33 mouse cellular contexts compared by ENCODE assay signal in the genomic region with DNA sequence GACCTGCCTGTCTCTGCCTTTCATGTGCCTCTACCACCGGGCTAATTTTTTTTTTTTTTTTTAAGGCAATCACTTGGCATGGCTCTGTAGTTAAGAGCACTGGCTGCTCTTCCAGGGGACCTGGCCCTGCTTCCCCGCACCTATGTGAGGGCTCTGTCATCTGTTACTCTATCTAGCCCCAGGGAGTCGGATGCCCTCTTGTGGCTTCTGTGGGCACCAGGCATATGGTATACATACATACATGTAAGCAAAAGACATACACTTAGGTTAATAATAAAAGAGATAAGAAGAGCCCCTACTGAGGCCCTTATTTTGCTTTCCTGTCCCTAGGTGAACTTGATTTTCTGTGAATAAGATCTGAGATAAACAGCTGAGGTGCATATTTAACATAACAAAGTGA. TPM values are rescaled to one million over a fixed set of nuclear protein-coding genes. Genes with fewer than 3 reads are reported as not detected.
DNase-seq lines count a peak whose midpoint lies in the region; ATAC-seq and TF ChIP-seq lines count a peak whose summit lies in the region.
"Had no signal": no experiment of that assay in that cellular context is flagged by ENCODE, and none has a peak within 500 bp of the region (broad histone marks: within the 10 kb centered on the region; RNA-seq: fewer than 3 reads in every experiment).

No protein-coding gene starts in this region.

- H3K4me2 ChIP-seq in intestine, postnatal 0 days (replicated peaks; ENCODE audit: low read depth), result peak overlapping the region; percentile 67
- H3K4me2 ChIP-seq in intestine, embryonic 15.5 days (replicated peaks), result no peak overlapping the region
- H3K4me2 ChIP-seq in forebrain, embryonic 14.5 days (ENCODE audit: low read length), result no peak overlapping the region
- H3K4me2 ChIP-seq: forebrain, embryonic 13.5 days; hindbrain, embryonic 14.5 days; limb, embryonic 15.5 days; lung, embryonic 15.5 days; midbrain, embryonic 12.5 days; stomach, embryonic 15.5 days had no signal

- peak; percentile 36 for DNase-seq in thymus, postnatal 4 days
- no peak for DNase-seq in thymus, postnatal 25 days
- DNase-seq in MEL (ENCODE audit: low read depth, low spot score), result no peak
- no peak for DNase-seq in forebrain, embryonic 14.5 days (ENCODE audit: low spot score)
- DNase-seq in neural tube, embryonic 10.5 days (ENCODE audit: extremely low spot score, low spot score), result no peak
- DNase-seq: adrenal gland, postnatal 25 days; B cell, adult 2 months; cerebellum, adult 11-12 months; cerebellum, postnatal 25 days; gastrocnemius, postnatal 36 days; heart, adult 18-20 months; kidney, adult 18-20 months; kidney, postnatal 36 days; lung, postnatal 4 days; retina, postnatal 1 day; right cerebral cortex, postnatal 14 days; thymus, postnatal 14 days had no signal

- TF ChIP-seq RAD21 in MEL (IDR thresholded peaks at IDR 0.05; ENCODE audit: low read depth, low read length), result no peak

- TF ChIP-seq POLR2A in MEL (IDR thresholded peaks at IDR 0.05; ENCODE audit: control insufficient read depth in 1 of 2, insufficient read depth in 1 of 2, low read depth in 1 of 2, low read length in 2 of 2, poor library complexity in 1 of 2), result no peak

- WGBS in intestine, postnatal 0 days, result 38% methylated on average over 3 of the region's 3 CpGs
- 44% methylated on average over 3 of the region's 3 CpGs for WGBS in intestine, embryonic 15.5 days
- WGBS in forebrain, embryonic 14.5 days, result 44% methylated on average over 3 of the region's 3 CpGs

- peaks cover 10% of the 10 kb centered on the region for H3K27me3 ChIP-seq in intestine, postnatal 0 days (replicated peaks; ENCODE audit: control insufficient read depth, insufficient read depth, low read length)
- peaks cover 28% of the 10 kb centered on the region for H3K27me3 ChIP-seq in intestine, embryonic 15.5 days (replicated peaks)
- H3K27me3 ChIP-seq in MEL (ENCODE audit: control insufficient read depth in 1 of 2, insufficient read depth in 2 of 2, low read length in 2 of 2), result no peaks in the 10 kb centered on the region
- H3K27me3 ChIP-seq in forebrain, embryonic 14.5 days (replicated peaks; ENCODE audit: control insufficient read depth, insufficient read depth, low read length), result peaks cover 32% of the 10 kb centered on the region

- H3K4me3 ChIP-seq in intestine, postnatal 0 days (ENCODE audit: low read depth, low read length), result no peak overlapping the region; the same call in 1 of the 2 replicates
- no peak overlapping the region for H3K4me3 ChIP-seq in intestine, embryonic 15.5 days (replicated peaks)
- no peak overlapping the region for H3K4me3 ChIP-seq in MEL (ENCODE audit: control insufficient read depth in 1 of 2, insufficient read depth in 1 of 2, low read depth in 2 of 2, low read length in 2 of 2)
- H3K4me3 ChIP-seq in forebrain, embryonic 14.5 days (ENCODE audit: low read depth, low read length), result no peak overlapping the region
- H3K4me3 ChIP-seq: forebrain, embryonic 13.5 days; heart, embryonic 12.5 days; kidney, embryonic 15.5 days; limb, embryonic 15.5 days; lung, embryonic 15.5 days; midbrain, embryonic 12.5 days; myocyte; stomach, embryonic 15.5 days had no signal

- H3K79me2 ChIP-seq in MEL (ENCODE audit: control insufficient read depth, insufficient read depth, low read length, poor library complexity), result no peaks in the 10 kb centered on the region

- no peak for TF ChIP-seq EP300 in MEL (IDR thresholded peaks at IDR 0.05; ENCODE audit: low read depth in 1 of 2, low read length in 2 of 2)

- peaks cover 9% of the 10 kb centered on the region; the same call in 1 of the 2 replicates for H3K36me3 ChIP-seq in intestine, postnatal 0 days (ENCODE audit: control insufficient read depth, insufficient read depth)
- no peaks in the 10 kb centered on the region for H3K36me3 ChIP-seq in intestine, embryonic 15.5 days
- H3K36me3 ChIP-seq in MEL (ENCODE audit: control insufficient read depth in 1 of 2, insufficient read depth in 2 of 2, low read length in 2 of 2), result peaks cover 0 to 4% of the 10 kb centered on the region in 2 experiments; a peak in 1 of 4 replicates
- H3K36me3 ChIP-seq in forebrain, embryonic 14.5 days (ENCODE audit: control insufficient read depth, insufficient read depth, low read length), result no peaks in the 10 kb centered on the region
- H3K36me3 ChIP-seq: heart, embryonic 12.5 days; kidney, embryonic 15.5 days; limb, embryonic 10.5 days; limb, embryonic 15.5 days; lung, embryonic 15.5 days; midbrain, embryonic 12.5 days; stomach, embryonic 15.5 days had no signal

- H3K9me3 ChIP-seq in intestine, postnatal 0 days (ENCODE audit: control insufficient read depth), result no peaks in the 10 kb centered on the region
- H3K9me3 ChIP-seq in intestine, embryonic 15.5 days, result no peaks in the 10 kb centered on the region
- no peaks in the 10 kb centered on the region for H3K9me3 ChIP-seq in MEL (replicated peaks; ENCODE audit: insufficient read depth, low read length)
- H3K9me3 ChIP-seq in forebrain, embryonic 14.5 days (replicated peaks; ENCODE audit: control insufficient read depth, low read length), result 0 out of 2 replicates have a peak, but pooled peaks cover 2% of the 10 kb centered on the region
- H3K9me3 ChIP-seq: heart, embryonic 12.5 days; kidney, embryonic 15.5 days; limb, embryonic 10.5 days; limb, embryonic 15.5 days; lung, embryonic 15.5 days; midbrain, embryonic 12.5 days; stomach, embryonic 15.5 days had no signal

- peak; percentile 72 for TF ChIP-seq CTCF in intestine, postnatal 0 days (IDR thresholded peaks at IDR 0.05; ENCODE audit: low read depth)
- TF ChIP-seq CTCF in MEL (IDR thresholded peaks at IDR 0.05 in 2 of 3, conservative IDR thresholded peaks at IDR 0.05 in 1 of 3; ENCODE audit: control insufficient read depth in 1 of 3, insufficient read depth in 1 of 3, low read depth in 2 of 3, low read length in 3 of 3, poor library complexity in 1 of 3, severe bottlenecking in 1 of 3), result peak in 2 of 3 experiments; percentile 21 to 35; a peak in 3 of 6 replicates

- H3K4me1 ChIP-seq in intestine, postnatal 0 days (replicated peaks; ENCODE audit: control insufficient read depth, insufficient read depth, low read length), result peaks cover 5% of the 10 kb centered on the region; the same call in 1 of the 2 replicates
- H3K4me1 ChIP-seq in intestine, embryonic 15.5 days (replicated peaks), result peaks cover 19% of the 10 kb centered on the region
- peaks cover 6 to 19% of the 10 kb centered on the region in 2 experiments; a peak in 3 of 4 replicates for H3K4me1 ChIP-seq in MEL (ENCODE audit: control insufficient read depth in 1 of 2, insufficient read depth in 2 of 2, low read length in 2 of 2)
- H3K4me1 ChIP-seq in forebrain, embryonic 14.5 days (ENCODE audit: control insufficient read depth, insufficient read depth, low read length), result no peaks in the 10 kb centered on the region

- ATAC-seq in intestine, postnatal 0 days, result peak; percentile 20; the same call in 1 of the 2 replicates
- no peak for ATAC-seq in intestine, embryonic 15.5 days
- no peak for ATAC-seq in forebrain, embryonic 14.5 days
- ATAC-seq: forebrain, embryonic 13.5 days had no signal

- no peak overlapping the region for H3K9ac ChIP-seq in intestine, postnatal 0 days (ENCODE audit: low read depth, low read length)
- no peak overlapping the region for H3K9ac ChIP-seq in intestine, embryonic 15.5 days
- no peak overlapping the region for H3K9ac ChIP-seq in MEL (ENCODE audit: control insufficient read depth, low read depth, low read length, poor library complexity, severe bottlenecking)
- H3K9ac ChIP-seq in forebrain, embryonic 14.5 days (ENCODE audit: low read length), result no peak overlapping the region
- H3K9ac ChIP-seq: forebrain, embryonic 13.5 days; heart, embryonic 12.5 days; hindbrain, embryonic 14.5 days; kidney, embryonic 15.5 days; limb, embryonic 15.5 days; liver, embryonic 14.5 days; lung, embryonic 15.5 days; midbrain, embryonic 12.5 days; stomach, embryonic 15.5 days had no signal

- no peak overlapping the region for H3K27ac ChIP-seq in intestine, postnatal 0 days (ENCODE audit: low read depth, low read length)
- H3K27ac ChIP-seq in intestine, embryonic 15.5 days, result no peak overlapping the region
- H3K27ac ChIP-seq in MEL (ENCODE audit: control insufficient read depth, low read depth, low read length), result no peak overlapping the region
- H3K27ac ChIP-seq in forebrain, embryonic 14.5 days (ENCODE audit: low read depth, low read length), result no peak overlapping the region
- H3K27ac ChIP-seq: forebrain, embryonic 13.5 days; hindbrain, embryonic 14.5 days; kidney, embryonic 15.5 days; limb, embryonic 10.5 days; limb, embryonic 15.5 days; liver, embryonic 14.5 days; lung, embryonic 15.5 days; midbrain, embryonic 12.5 days; stomach, embryonic 15.5 days had no signal

RNA-seq across cellular contexts. Expression of a gene that starts 1.6 kb away (rescaled TPM):
- polyA plus RNA-seq in intestine, postnatal 0 days (2015; fragmentation: Nextera tagmentation; extraction: Ambion mirVana), result 15.4 and 39.1 TPM in 2 replicates
- polyA plus RNA-seq in intestine, embryonic 15.5 days (2015; fragmentation: Nextera tagmentation; extraction: Ambion mirVana), result 4.4 and 4.5 TPM in 2 replicates
- total RNA-seq in MEL (2012; rRNA removed), result 0.46 and 0.54 TPM in 2 replicates
- polyA plus RNA-seq in MEL (2012; ENCODE audit: insufficient read depth in 1 of 2, insufficient read length in 2 of 2, low read depth in 1 of 2, low replicate concordance in 2 of 2, missing spikeins in 1 of 2), result under 1 TPM in 1 of 2 experiments, not detected in 1; 0.39 TPM
- 0.05 and 0.06 TPM in 2 replicates for polyA plus RNA-seq in forebrain, embryonic 14.5 days (2014; fragmentation: Nextera tagmentation; extraction: Ambion mirVana)
- total RNA-seq: hematopoietic stem cell, adult 5-6 weeks; left cerebral cortex, postnatal 10 days; midbrain, postnatal 0 days had no signal
- polyA plus RNA-seq: forebrain, embryonic 13.5 days; limb, embryonic 10.5 days had no signal

RNA-seq across cellular contexts. Expression of a gene that starts 29.7 kb away (rescaled TPM):
- polyA plus RNA-seq in intestine, postnatal 0 days (2015; fragmentation: Nextera tagmentation; extraction: Ambion mirVana), result 1.4 and 1.7 TPM in 2 replicates
- 0.68 and 1.0 TPM in 2 replicates for polyA plus RNA-seq in intestine, embryonic 15.5 days (2015; fragmentation: Nextera tagmentation; extraction: Ambion mirVana)
- total RNA-seq in MEL (2012; rRNA removed), result not detected in 2 replicates
- not detected for polyA plus RNA-seq in MEL (2012; ENCODE audit: insufficient read depth in 1 of 2, insufficient read length in 2 of 2, low read depth in 1 of 2, low replicate concordance in 2 of 2, missing spikeins in 1 of 2)
- polyA plus RNA-seq in forebrain, embryonic 14.5 days (2014; fragmentation: Nextera tagmentation; extraction: Ambion mirVana), result not detected in 2 replicates
- total RNA-seq: adrenal gland, postnatal 25 days; hematopoietic stem cell, adult 5-6 weeks had no signal
- polyA plus RNA-seq: forebrain, embryonic 13.5 days had no signal

RNA-seq across cellular contexts. Expression of a gene that starts 39.0 kb away (rescaled TPM):
- polyA plus RNA-seq in intestine, postnatal 0 days (2015; fragmentation: Nextera tagmentation; extraction: Ambion mirVana), result 1.0 and 1.2 TPM in 2 replicates
- 1.4 and 1.5 TPM in 2 replicates for polyA plus RNA-seq in intestine, embryonic 15.5 days (2015; fragmentation: Nextera tagmentation; extraction: Ambion mirVana)
- total RNA-seq in MEL (2012; rRNA removed), result 0.03 and 0.04 TPM in 2 replicates
- polyA plus RNA-seq in MEL (2012; ENCODE audit: insufficient read depth in 1 of 2, insufficient read length in 2 of 2, low read depth in 1 of 2, low replicate concordance in 2 of 2, missing spikeins in 1 of 2), result under 1 TPM in 1 of 2 experiments, not detected in 1; 0.33 TPM
- 0.14 and 0.25 TPM in 2 replicates for polyA plus RNA-seq in forebrain, embryonic 14.5 days (2014; fragmentation: Nextera tagmentation; extraction: Ambion mirVana)

RNA-seq across cellular contexts. Expression of a gene that starts 51.5 kb away (rescaled TPM):
- polyA plus RNA-seq in intestine, postnatal 0 days (2015; fragmentation: Nextera tagmentation; extraction: Ambion mirVana), result 39.8 and 49.2 TPM in 2 replicates
- 42.4 and 42.6 TPM in 2 replicates for polyA plus RNA-seq in intestine, embryonic 15.5 days (2015; fragmentation: Nextera tagmentation; extraction: Ambion mirVana)
- total RNA-seq in MEL (2012; rRNA removed), result 6.0 TPM in 2 replicates
- polyA plus RNA-seq in MEL (2012; ENCODE audit: insufficient read depth in 1 of 2, insufficient read length in 2 of 2, low read depth in 1 of 2, low replicate concordance in 2 of 2, missing spikeins in 1 of 2), result 10 to 100 TPM in 1 of 2 experiments, not detected in 1; 10.6 TPM
- 7.6 and 9.8 TPM in 2 replicates for polyA plus RNA-seq in forebrain, embryonic 14.5 days (2014; fragmentation: Nextera tagmentation; extraction: Ambion mirVana)

RNA-seq across cellular contexts. Expression of a gene that starts 56.9 kb away (rescaled TPM):
- polyA plus RNA-seq in intestine, postnatal 0 days (2015; fragmentation: Nextera tagmentation; extraction: Ambion mirVana), result 9.2 and 9.6 TPM in 2 replicates
- polyA plus RNA-seq in intestine, embryonic 15.5 days (2015; fragmentation: Nextera tagmentation; extraction: Ambion mirVana), result 15.7 and 17.9 TPM in 2 replicates
- total RNA-seq in MEL (2012; rRNA removed), result 13.0 and 14.3 TPM in 2 replicates
- 10 to 100 TPM; 11.7 to 32.1 TPM for polyA plus RNA-seq in MEL (2012; ENCODE audit: insufficient read depth in 1 of 2, insufficient read length in 2 of 2, low read depth in 1 of 2, low replicate concordance in 2 of 2, missing spikeins in 1 of 2)
- 32.2 and 40.5 TPM in 2 replicates for polyA plus RNA-seq in forebrain, embryonic 14.5 days (2014; fragmentation: Nextera tagmentation; extraction: Ambion mirVana)
